Mouse (Mus musculus) heart, embryonic 14.5 days (tissue): Measurements from ENCODE around the gene Bap1. TPM values are rescaled to one million over a fixed set of nuclear protein-coding genes. Genes with fewer than 3 reads are reported as not detected.

Experiments
- ATAC-seq: fragments of 200-750 bp; cut with Nextera tagmentation; 2 replicates; pipeline ENCODE4 v1.8.0; 2017; ENCODE audit warnings: low read depth, moderate TSS enrichment; ENCODE audit not compliant: insufficient number of reproducible peaks, insufficient read depth, low FRiP score
- H3K27ac ChIP-seq, 2 experiments: fragments of 200-500 bp in 1 of 2; fragments of 300-500 bp in 1 of 2; sonication (generic) in 1 of 2; replicated peaks in 1 of 2; 2 replicates each; pipeline ENCODE4 v1.5.1; 2012 to 2014; ENCODE audit warnings: low read depth in 2 of 2, low read length in 2 of 2, control low read depth in 1 of 2, mild to moderate bottlenecking in 1 of 2, mixed read lengths in 1 of 2; ENCODE audit not compliant: control insufficient read depth in 1 of 2, insufficient read depth in 1 of 2
- H3K27me3 ChIP-seq: fragments of 300-500 bp; sonication (generic); 2 replicates; pipeline ENCODE4 v1.6.1; 2014; ENCODE audit warnings: mild to moderate bottlenecking, low read length, control low read depth; ENCODE audit not compliant: control insufficient read depth, insufficient read depth
- H3K36me3 ChIP-seq: fragments of 300-500 bp; sonication (generic); 2 replicates; pipeline ENCODE4 v1.6.1; 2014; ENCODE audit warnings: mild to moderate bottlenecking, control low read depth, low read length, mixed read lengths; ENCODE audit not compliant: control insufficient read depth, insufficient read depth
- H3K4me1 ChIP-seq, 2 experiments: fragments of 200-500 bp in 1 of 2; fragments of 300-500 bp in 1 of 2; sonication (generic) in 1 of 2; 2 replicates each; pipeline ENCODE4 v1.6.1; 2012 to 2014; ENCODE audit warnings: low read length in 2 of 2, control low read depth in 1 of 2, mixed read lengths in 1 of 2; ENCODE audit not compliant: control insufficient read depth in 2 of 2, insufficient read depth in 2 of 2
- H3K4me2 ChIP-seq: fragments of 300-500 bp; sonication (generic); 2 replicates; pipeline ENCODE4 v1.6.1; 2014; ENCODE audit warnings: mild to moderate bottlenecking, low read length
- H3K4me3 ChIP-seq, 2 experiments: fragments of 200-500 bp in 1 of 2; fragments of 300-500 bp in 1 of 2; sonication (generic) in 1 of 2; 2 replicates each; pipeline ENCODE4 v1.5.1; 2012 to 2014; ENCODE audit warnings: low read length in 2 of 2, mild to moderate bottlenecking in 2 of 2, control low read depth in 1 of 2, low read depth in 1 of 2, moderate library complexity in 1 of 2; ENCODE audit not compliant: control insufficient read depth in 1 of 2, insufficient read depth in 1 of 2
- H3K9ac ChIP-seq: fragments of 300-500 bp; sonication (generic); 2 replicates; pipeline ENCODE4 v1.6.1; 2014; ENCODE audit warnings: mild to moderate bottlenecking, low read length
- H3K9me3 ChIP-seq: fragments of 300-500 bp; sonication (generic); 2 replicates; pipeline ENCODE4 v1.6.1; 2016; ENCODE audit warnings: low read length, control low read depth; ENCODE audit not compliant: control insufficient read depth
- WGBS: fragments of 180-500 bp; shearing (Covaris S2); extraction: QIAGEN DNeasy Blood & Tissue Kit; methylation state at CpG from one replicate; pipeline ENCODE4 v1.1.7; 2014; 5-methylcytosine and 5-hydroxymethylcytosine counted together
- polyA plus RNA-seq: library from polyadenylated mRNA; unstranded; fragments of >200 nt; fragmentation: Nextera tagmentation; extraction: Ambion mirVana; gene quantifications from 2 replicates; pipeline ENCODE4 v1.2.1, GENCODE M21; 2014

Gene Bap1
- polyA plus RNA-seq, 1 experiment from 2014 or later = 47.6 TPM

DNA sequence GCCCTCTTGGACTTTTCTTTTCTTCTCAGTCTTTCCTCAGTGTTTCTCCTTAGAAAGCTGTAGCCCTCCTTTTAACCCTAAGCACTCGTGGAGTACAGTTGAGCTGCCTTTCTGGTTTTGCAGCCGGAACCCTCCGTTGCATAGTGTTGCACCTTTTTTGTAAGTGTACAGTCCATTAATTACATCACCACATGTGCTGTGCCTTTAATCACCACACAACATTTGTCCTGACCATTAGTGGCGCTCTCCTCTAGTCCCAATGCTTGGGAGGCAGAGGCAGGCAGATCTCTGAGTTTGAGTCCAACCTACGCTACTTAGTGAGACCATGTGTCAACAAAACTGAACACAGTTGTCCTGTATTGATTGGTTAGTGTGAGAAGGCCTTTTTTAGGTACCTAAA lies 841 bp downstream of the Bap1 start:
- peak overlapping the region; percentile 99 for H3K9ac ChIP-seq
- H3K9me3 ChIP-seq = no peaks in the 10 kb centered on the region
- H3K4me1 ChIP-seq = peaks cover 3 to 15% of the 10 kb centered on the region in 2 experiments
- H3K4me3 ChIP-seq = peak overlapping the region; percentile 65 to 98
- 80% methylated on average over 5 of the region's 5 CpGs for WGBS
- H3K36me3 ChIP-seq = peaks cover 43% of the 10 kb centered on the region
- H3K4me2 ChIP-seq = peak overlapping the region; percentile 94
- ATAC-seq = no peak
- no peaks in the 10 kb centered on the region for H3K27me3 ChIP-seq
- 0 out of 4 replicates have a peak overlapping the region, but pooled peaks of 1 of the 2 experiments have one; percentile 80 for H3K27ac ChIP-seq

DNA sequence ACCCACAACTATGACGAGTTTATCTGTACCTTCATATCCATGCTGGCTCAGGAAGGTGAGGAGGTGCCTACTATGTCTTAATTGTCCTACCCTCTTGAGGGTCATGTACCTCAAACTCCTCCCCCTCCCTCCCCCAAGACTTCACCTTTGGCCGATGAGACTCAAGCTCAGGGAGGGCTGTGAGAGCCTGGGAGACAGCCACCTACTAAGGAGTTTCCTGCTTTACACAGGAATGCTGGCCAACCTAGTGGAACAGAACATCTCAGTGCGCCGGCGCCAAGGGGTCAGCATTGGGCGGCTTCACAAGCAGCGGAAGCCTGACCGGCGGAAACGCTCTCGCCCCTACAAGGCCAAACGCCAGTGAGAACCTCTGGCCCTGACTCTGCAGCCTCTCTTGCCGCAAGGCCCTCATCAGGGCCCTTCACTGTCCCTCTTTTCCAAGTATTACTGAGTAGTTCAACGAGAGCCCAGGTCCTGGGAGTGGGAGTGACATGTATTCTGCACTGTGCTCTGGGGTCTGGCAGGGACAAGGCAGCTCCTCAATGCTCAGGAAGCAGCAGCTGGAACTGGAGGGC lies 7.3 kb downstream of the Bap1 start:
- Histone ChIP-seq H3K27ac (no peak overlapping the region), H3K27me3 (no peaks in the 10 kb centered on the region), H3K4me1 (no peaks in the 10 kb centered on the region), H3K36me3 (peaks cover 85% of the 10 kb centered on the region), H3K9ac (no peak overlapping the region), H3K9me3 (no peaks in the 10 kb centered on the region), H3K4me2 (no peak overlapping the region), H3K4me3 (no peak overlapping the region)
- WGBS = 93% methylated on average over 14 of the region's 14 CpGs
- ATAC-seq = no peak

DNA sequence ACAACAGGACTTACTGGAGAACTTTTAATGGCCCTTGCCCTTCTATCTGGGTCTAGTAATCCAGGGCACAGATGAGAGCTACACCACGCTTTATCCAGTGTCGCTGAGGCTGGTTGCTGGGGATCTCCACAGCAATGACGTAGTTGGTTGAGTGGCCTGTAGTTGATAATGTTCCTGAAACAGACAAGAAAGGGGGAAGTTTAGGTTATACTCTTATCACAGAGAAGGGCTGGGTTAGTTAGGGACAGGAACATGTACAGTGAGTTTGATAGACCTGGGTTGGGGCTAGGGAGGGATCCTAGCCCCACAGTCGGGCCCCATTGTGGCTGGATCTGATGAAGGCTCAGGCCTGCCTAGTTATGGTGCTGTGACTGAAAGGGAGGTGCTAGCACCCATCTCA lies 9.1 kb downstream of the Bap1 start:
- Histone ChIP-seq H3K9ac (no peak overlapping the region), H3K9me3 (no peaks in the 10 kb centered on the region), H3K36me3 (peaks cover 67% of the 10 kb centered on the region), H3K27ac (no peak overlapping the region), H3K4me3 (no peak overlapping the region), H3K4me2 (no peak overlapping the region), H3K27me3 (no peaks in the 10 kb centered on the region), H3K4me1 (no peaks in the 10 kb centered on the region)
- 93% methylated on average over 4 of the region's 4 CpGs for WGBS
- no peak for ATAC-seq

DNA sequence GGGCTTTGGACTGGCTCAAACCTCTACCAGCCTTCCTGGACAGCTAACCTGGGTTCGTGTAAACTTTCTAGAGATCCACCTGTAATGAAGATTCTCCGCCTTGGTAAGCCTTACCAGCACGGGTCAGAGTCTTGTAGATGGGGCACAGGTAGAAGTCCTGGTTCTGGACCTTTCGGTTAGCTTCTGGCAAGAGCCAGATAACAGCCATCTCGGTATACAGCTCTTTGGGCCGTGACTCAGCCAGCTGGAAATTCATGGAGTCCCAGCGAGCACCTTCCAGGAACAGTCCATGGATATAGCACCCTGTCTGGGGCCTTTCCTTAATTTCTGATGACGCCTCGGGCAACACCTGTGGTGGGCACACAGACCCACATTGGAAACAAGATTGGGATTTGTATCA lies 9.7 kb downstream of the Bap1 start:
- Histone ChIP-seq H3K4me3 (no peak overlapping the region), H3K9me3 (no peaks in the 10 kb centered on the region), H3K27ac (no peak overlapping the region), H3K4me2 (no peak overlapping the region), H3K36me3 (peaks cover 61% of the 10 kb centered on the region), H3K9ac (no peak overlapping the region), H3K4me1 (no peaks in the 10 kb centered on the region), H3K27me3 (no peaks in the 10 kb centered on the region)
- 93% methylated on average over 9 of the region's 9 CpGs for WGBS
- no peak for ATAC-seq

DNA sequence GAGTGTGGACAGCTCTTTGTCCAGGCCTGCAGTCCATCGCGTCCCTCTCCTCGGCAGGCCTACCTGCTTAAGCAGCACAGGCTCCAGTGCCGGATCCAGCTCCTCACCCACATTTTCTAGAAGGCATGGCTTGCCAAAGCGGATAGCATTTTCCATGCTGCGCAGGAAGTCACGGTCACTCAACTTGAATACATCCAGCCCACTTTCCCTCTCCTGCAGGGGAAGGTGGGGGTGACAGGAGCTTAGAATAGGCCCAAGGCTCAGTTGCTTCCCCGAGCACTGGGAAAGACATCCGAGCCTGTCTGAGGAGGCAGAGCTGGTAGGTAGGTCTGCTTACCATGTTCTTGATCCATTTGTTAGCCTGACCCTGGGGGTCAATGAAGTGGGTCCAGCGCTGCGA lies 16.4 kb downstream of the Bap1 start:
- Histone ChIP-seq H3K9me3 (no peaks in the 10 kb centered on the region), H3K27me3 (peaks cover 6% of the 10 kb centered on the region; the same call in 1 of the 2 replicates), H3K4me3 (no peak overlapping the region), H3K27ac (no peak overlapping the region), H3K36me3 (no peaks in the 10 kb centered on the region), H3K4me1 (peaks cover 0 to 4% of the 10 kb centered on the region in 2 experiments; a peak in 2 of 4 replicates), H3K4me2 (no peak overlapping the region), H3K9ac (no peak overlapping the region)
- no peak for ATAC-seq
- 87% methylated on average over 11 of the region's 11 CpGs for WGBS

DNA sequence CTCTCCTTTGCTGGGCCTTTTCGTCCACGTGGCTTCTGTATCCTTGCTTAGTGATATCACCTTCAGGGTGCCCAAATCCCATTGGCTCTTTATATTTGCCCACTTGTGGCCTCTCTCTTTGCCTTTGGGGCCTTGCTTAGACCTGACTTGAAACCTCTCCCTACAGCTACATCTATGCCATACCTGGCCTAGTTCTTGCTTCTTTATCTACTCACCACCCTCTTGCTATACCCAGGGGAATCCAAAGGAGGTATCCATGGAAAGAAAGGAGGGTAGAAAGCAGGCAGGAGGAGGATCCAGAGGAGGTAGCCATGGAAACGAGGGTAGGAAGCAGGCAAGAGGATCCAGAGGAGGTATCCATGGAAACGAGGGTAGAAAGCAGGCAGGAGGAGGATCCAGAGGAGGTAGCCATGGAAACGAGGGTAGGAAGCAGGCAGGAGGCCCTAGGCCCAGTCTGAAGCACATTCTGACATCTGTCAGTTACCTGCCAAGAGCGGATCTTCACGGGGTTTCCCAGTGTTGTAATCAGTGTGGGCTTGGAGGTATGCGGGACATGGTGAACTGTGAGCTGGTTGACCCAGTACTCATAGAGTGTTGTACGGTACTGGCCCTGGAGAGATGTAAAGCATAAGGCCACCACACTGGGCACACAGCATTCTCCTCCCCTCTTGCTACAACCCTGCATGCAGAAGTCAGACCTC lies 17.2 kb downstream of the Bap1 start:
- Histone ChIP-seq H3K4me2 (no peak overlapping the region), H3K36me3 (no peaks in the 10 kb centered on the region), H3K4me3 (no peak overlapping the region), H3K27ac (no peak overlapping the region), H3K9me3 (no peaks in the 10 kb centered on the region), H3K4me1 (peaks cover 0 to 4% of the 10 kb centered on the region in 2 experiments; a peak in 2 of 4 replicates), H3K9ac (no peak overlapping the region), H3K27me3 (peaks cover 6% of the 10 kb centered on the region; the same call in 1 of the 2 replicates)
- no peak for ATAC-seq
- WGBS = 75% methylated on average over 9 of the region's 9 CpGs

DNA sequence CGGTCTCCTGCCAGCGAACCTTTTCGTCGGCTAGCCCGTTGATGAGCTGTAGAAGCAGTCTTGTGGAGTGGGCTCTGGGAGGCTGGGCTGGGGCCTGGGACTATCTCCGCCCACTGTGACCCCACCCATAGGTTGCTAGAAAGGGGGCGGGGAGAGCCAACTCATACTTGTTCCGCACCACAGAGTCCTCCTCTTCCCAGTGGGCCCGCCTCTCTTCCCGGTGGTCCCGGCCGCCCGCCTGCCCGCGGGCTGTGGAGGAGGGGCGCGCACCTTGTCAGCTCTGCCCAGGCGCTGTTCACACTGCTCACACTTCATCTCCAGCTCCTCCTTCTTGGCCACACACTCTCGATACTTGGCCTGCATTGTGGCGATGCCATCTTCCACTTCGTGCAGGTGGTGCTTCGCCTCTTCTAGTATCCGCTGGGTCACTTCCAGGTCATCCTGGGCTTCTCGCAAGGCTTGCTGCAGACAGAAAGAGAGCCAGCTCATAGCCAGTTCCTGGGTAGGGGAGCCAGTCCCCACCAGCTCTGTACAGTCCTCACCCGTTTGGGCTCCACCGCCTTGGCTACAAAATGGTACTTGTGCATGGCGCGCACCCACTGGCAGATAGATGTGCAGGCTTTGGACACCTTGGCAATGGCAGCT lies 18.3 kb downstream of the Bap1 start:
- ATAC-seq = peak; percentile 32; the same call in 1 of the 2 replicates
- Histone ChIP-seq H3K4me3 (peak overlapping the region; percentile 2 to 28; a peak in 3 of 4 replicates), H3K36me3 (no peaks in the 10 kb centered on the region), H3K9ac (peak overlapping the region; percentile 54; the same call in 1 of the 2 replicates), H3K27me3 (peaks cover 6% of the 10 kb centered on the region; the same call in 1 of the 2 replicates), H3K4me1 (peaks cover 0 to 4% of the 10 kb centered on the region in 2 experiments; a peak in 2 of 4 replicates), H3K9me3 (no peaks in the 10 kb centered on the region), H3K4me2 (peak overlapping the region; percentile 62), H3K27ac (no peak overlapping the region)
- 12% methylated on average over 28 of the region's 28 CpGs for WGBS
